Mouse (Mus musculus) lung, adult 2 months (tissue): ENCODE measurements around the gene Casr.

Source experiments
- CTCF ChIP-seq: fragments of 200-500 bp; IDR thresholded peaks from 2 replicates; pipeline ENCODE4 v1.5.1; 2011; ENCODE audit warnings: mild to moderate bottlenecking, low read length, control low read depth; ENCODE audit not compliant: insufficient read depth
- POLR2A ChIP-seq: fragments of 200-500 bp; IDR thresholded peaks from 2 replicates; pipeline ENCODE4 v1.6.1; 2011; ENCODE audit warnings: low read depth, mild to moderate bottlenecking, control low read depth, low read length, borderline replicate concordance; ENCODE audit errors: extremely low read depth

DNA sequence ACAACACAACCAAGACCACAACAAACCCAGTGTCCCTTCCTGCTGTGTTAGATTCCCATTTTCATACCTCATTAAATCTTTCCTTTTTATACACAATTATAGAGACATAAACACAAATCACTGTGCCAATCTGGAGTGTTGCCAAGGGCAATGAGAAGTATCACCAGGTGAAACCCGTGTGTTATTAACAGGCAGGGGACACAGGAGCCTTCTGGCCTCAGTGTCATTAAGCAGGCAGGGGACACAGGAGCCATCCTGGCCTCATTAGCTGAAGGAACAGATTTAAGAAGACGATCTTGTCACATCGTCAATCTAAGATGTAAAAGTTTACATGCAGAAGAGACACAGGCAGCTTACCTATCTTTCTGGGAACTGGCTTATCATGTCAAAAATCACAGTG is 33.1 kb downstream of the Casr start:
- no peak for TF ChIP-seq CTCF
- no peak for TF ChIP-seq POLR2A
